Mouse (Mus musculus) liver, adult 2 months (tissue): Measurements from ENCODE around the gene Pla2r1.

Source experiments
- CTCF ChIP-seq: fragments of 200-500 bp; IDR thresholded peaks from 2 replicates; pipeline ENCODE4 v1.5.1; 2011; ENCODE audit warnings: low read depth, low read length, control low read depth
- POLR2A ChIP-seq: fragments of 200-500 bp; IDR thresholded peaks from 2 replicates; pipeline ENCODE4 v1.6.1; 2011; ENCODE audit warnings: low read length, control low read depth; ENCODE audit not compliant: insufficient read depth; ENCODE audit errors: extremely low read depth

GRCm38 (mm10) chr2:60505145-60505544 is 48.0 kb downstream of the Pla2r1 start:
- TF ChIP-seq POLR2A (no peak), CTCF (no peak)
